Mouse (Mus musculus) spleen, adult 2 months (tissue): ENCODE measurements around the gene Rplp1.

ENCODE experiments used
- CTCF ChIP-seq: fragments of 200-500 bp; IDR thresholded peaks from 2 replicates; pipeline ENCODE4 v1.5.1; 2011; ENCODE audit warnings: mild to moderate bottlenecking, inconsistent platforms; ENCODE audit not compliant: insufficient read depth, insufficient read length, insufficient replicate concordance; ENCODE audit errors: extremely low read depth
- POLR2A ChIP-seq: fragments of 200-500 bp; IDR thresholded peaks from 2 replicates; pipeline ENCODE4 v1.6.1; 2011; ENCODE audit warnings: low read depth, low read length, inconsistent platforms

GRCm38 (mm10) chr9:61915393-61916005 is 1.2 kb upstream of the Rplp1 start:
- no peak for TF ChIP-seq CTCF
- TF ChIP-seq POLR2A: no peak
